Mouse (Mus musculus) heart, embryonic 10.5 days (tissue): ENCODE measurements around the gene Timm44. TPM values are rescaled to one million over a fixed set of nuclear protein-coding genes. Genes with fewer than 3 reads are reported as not detected.
A peak's percentile ranks its signal among the peaks of the same experiment; 100 is the strongest.

Source experiments
- DNase-seq: peaks from one replicate; pipeline ENCODE4 v3.0.0-alpha.2; 2017; ENCODE audit warnings: low spot score
- H3K27ac ChIP-seq: fragments of 300-500 bp; sonication (generic); 2 replicates; pipeline ENCODE4 v1.5.1; 2016; ENCODE audit warnings: mild to moderate bottlenecking
- H3K27me3 ChIP-seq: fragments of 300-500 bp; sonication (generic); 2 replicates; pipeline ENCODE4 v1.6.1; 2016; ENCODE audit warnings: mild to moderate bottlenecking; ENCODE audit not compliant: poor library complexity, insufficient read depth, severe bottlenecking
- H3K36me3 ChIP-seq: fragments of 300-500 bp; sonication (generic); 2 replicates; pipeline ENCODE4 v1.6.1; 2016; ENCODE audit warnings: mild to moderate bottlenecking, moderate library complexity
- H3K4me1 ChIP-seq: fragments of 300-500 bp; sonication (generic); 2 replicates; pipeline ENCODE4 v1.6.1; 2016; ENCODE audit warnings: mild to moderate bottlenecking
- H3K4me3 ChIP-seq: fragments of 300-500 bp; sonication (generic); 2 replicates; pipeline ENCODE4 v1.5.1; 2016; ENCODE audit warnings: mild to moderate bottlenecking, moderate library complexity
- H3K9me3 ChIP-seq: fragments of 300-500 bp; sonication (generic); 2 replicates; pipeline ENCODE4 v1.6.1; 2016; ENCODE audit warnings: mild to moderate bottlenecking, moderate library complexity
- WGBS: fragments of 180-500 bp; shearing (Covaris S2); methylation state at CpG from one replicate; pipeline ENCODE4 v1.1.7; 2016; 5-methylcytosine and 5-hydroxymethylcytosine counted together
- polyA plus RNA-seq: library from polyadenylated mRNA; unstranded; fragments of >200 nt; fragmentation: Nextera tagmentation; extraction: Ambion mirVana; gene quantifications from 2 replicates; pipeline ENCODE4 v1.2.1, GENCODE M21; 2016

Gene Timm44
- 70.2 and 72.0 TPM in 2 replicates for polyA plus RNA-seq

DNA sequence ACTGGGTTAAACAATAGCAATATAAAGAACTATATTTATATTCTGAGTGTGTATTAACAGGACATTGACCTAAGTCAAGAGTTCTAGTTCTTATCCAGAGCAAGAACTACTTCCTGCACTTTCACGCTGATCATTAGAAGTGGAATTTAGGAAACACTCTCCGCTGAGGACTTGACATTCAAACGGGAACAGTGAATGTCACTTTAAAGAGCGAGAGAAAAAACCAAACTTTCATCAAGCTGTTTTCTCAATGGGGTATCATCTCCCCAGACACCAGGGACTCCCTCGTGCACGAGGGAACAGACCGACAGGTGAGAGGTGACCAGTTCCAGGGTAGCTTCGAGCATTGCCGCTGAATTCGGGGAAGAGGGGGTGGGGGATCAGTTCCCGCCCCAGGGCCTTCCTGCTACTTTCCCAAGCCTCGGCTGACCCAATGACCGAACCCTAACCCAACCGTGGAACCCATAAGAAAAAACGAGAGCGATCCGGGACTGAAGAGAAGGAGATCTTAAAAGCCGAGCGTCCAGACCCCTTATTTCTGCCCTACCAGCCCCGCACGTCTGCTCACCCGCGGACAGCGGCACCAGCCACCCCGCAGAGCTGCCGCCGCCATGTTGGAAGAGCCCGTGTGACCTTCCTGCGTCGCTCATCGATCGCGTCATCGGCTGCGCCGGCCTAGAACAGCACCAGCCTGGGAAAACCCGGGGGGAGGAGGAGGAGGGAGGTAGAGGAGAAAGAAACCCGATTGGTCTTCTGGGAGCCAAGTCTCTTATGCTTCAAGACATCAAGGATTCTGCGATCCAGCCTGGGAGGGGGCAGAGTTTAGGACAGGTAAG is at the start of gene Timm44:
Timm44 (minus strand) TSS at position 639 of the 836 bp plus-strand sequence.
- Histone ChIP-seq H3K9me3 (no peaks in the 10 kb centered on the region), H3K27ac (peak within 1 kb of the TSS; percentile 93), H3K36me3 (peaks cover 32% of the 10 kb centered on the region), H3K4me1 (0 out of 2 replicates have a peak, but pooled peaks cover 10% of the 10 kb centered on the region), H3K27me3 (no peaks in the 10 kb centered on the region), H3K4me3 (peak within 1 kb of the TSS; percentile 81)
- under 1% methylated on average over 39 of the region's 39 CpGs for WGBS
- peak; percentile 97 for DNase-seq

DNA sequence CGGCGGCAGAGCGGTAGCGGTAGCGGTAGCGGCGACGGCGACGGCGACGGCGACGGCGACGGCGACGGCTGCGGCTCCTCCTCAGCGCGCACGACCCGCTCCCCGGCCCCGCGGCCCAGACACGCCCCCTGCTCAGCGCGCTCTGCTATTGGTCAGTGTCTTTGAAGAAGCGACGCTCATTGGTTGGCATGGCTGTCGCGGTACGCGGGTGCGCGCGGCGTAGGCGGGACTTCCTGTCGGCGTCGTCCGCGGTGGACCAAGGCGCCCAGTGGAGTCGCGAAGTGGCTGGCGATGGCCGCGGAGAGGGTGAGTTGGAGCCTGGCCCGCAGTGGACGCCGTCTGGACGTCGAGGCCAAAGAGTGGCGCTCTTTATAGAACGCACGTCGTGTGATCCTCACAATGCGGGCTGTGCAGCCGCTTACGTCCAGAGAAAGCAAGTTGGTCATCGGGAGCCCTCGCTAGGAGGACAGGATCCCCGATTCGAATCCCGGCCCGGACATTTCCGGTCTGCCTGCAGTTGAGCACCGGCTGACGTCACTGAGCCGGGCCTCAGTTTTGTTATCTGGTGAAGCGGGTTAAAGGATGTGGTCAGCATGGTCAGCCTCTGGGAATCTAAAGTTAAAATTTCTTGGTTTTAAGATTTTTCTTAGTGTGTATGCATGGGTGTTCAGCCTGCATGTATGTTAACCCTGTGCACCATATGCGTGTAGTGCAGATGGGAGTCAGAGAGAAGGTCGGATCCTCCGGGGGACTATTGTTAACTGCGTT is 49.5 kb upstream of the Timm44 start, which contains the start of the genes Ccl25 and Elavl1:
Ccl25 (plus strand) TSS at position 228 of the 768 bp plus-strand sequence.
Elavl1 (minus strand) TSS at position 431 of the 768 bp plus-strand sequence.
- DNase-seq: peak; percentile 98
- Histone ChIP-seq H3K27ac (peak within 1 kb of the TSS; percentile 98), H3K4me3 (peak within 1 kb of the TSS; percentile 97), H3K9me3 (no peaks in the 10 kb centered on the region), H3K27me3 (no peaks in the 10 kb centered on the region), H3K36me3 (peaks cover 53% of the 10 kb centered on the region), H3K4me1 (peaks cover 29% of the 10 kb centered on the region)
- under 1% methylated on average over 78 of the region's 78 CpGs for WGBS

DNA sequence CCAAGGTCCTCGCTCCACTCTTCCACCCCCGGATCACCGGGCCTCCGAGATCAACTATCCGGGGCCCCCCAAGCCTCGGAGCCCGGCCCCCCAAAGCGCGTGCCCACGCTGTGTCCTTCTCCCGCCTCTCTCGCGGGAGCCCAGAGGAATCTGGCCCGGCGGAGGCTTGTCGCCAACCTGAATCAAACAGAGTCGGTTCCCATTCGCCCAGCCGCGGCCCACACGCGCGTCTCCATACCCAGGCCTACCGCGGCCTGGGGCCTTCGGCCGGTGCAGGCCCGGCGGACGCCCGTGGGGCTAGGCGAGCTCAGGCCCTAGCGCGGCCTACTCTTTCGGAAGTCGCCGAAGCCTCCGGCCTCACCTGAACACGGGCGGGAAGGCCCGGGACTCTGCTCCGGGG is 48.8 kb upstream of the Timm44 start:
- Histone ChIP-seq H3K36me3 (peaks cover 52% of the 10 kb centered on the region), H3K9me3 (no peaks in the 10 kb centered on the region), H3K4me3 (peak overlapping the region; percentile 97), H3K27ac (peak overlapping the region; percentile 98), H3K27me3 (no peaks in the 10 kb centered on the region), H3K4me1 (peaks cover 29% of the 10 kb centered on the region)
- WGBS: under 1% methylated on average over 42 of the region's 42 CpGs
- DNase-seq: peak; percentile 82

DNA sequence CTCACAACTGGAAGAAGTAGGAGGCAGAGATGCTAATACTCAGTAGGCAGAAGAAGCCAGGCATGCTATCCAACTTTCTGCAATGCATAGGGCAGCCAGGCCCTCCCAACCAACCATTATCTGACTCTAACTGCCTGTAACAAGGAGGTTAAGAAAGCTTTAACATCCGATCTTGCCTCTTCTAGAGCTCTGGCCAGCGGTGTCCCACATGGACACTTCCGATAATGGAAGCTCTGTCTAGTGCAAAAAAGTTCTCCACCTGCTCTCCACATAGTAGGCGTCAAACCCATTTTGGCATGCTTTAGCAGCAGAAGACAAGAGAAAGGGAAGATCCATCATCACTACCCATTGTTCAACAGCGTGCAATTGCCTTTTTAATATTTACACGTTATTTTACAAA is 48.2 kb upstream of the Timm44 start:
- H3K4me1 ChIP-seq: peaks cover 29% of the 10 kb centered on the region
- peak overlapping the region; percentile 97 for H3K4me3 ChIP-seq
- WGBS: 4% methylated on average over 6 of the region's 6 CpGs
- H3K27ac ChIP-seq: peak overlapping the region; percentile 98
- DNase-seq: peak; percentile 71
- H3K36me3 ChIP-seq: peaks cover 48% of the 10 kb centered on the region
- no peaks in the 10 kb centered on the region for H3K9me3 ChIP-seq
- H3K27me3 ChIP-seq: no peaks in the 10 kb centered on the region

DNA sequence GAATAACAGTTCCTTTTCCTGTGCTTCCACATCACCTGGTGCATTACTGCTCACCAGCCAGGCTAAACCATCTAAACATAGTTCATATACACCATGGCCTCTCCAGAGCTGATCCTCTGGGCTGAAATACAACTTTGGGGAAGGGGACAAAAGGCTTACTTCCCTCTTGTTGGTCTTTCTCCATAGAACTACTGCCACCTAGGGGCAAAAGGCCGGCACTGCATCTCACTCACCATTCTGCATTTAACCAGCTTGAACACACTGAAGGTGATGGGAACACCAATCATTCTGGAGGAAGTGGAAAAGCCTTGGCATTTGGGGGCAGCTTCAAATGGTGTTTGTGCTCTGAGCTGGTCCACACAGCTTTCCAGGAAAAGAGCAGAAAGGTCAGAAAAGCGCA is 46.8 kb upstream of the Timm44 start:
- Histone ChIP-seq H3K4me1 (peaks cover 29% of the 10 kb centered on the region), H3K27ac (no peak overlapping the region), H3K4me3 (no peak overlapping the region), H3K36me3 (peaks cover 34% of the 10 kb centered on the region), H3K9me3 (no peaks in the 10 kb centered on the region), H3K27me3 (no peaks in the 10 kb centered on the region)
- 30% methylated on average over 2 of the region's 2 CpGs for WGBS
- peak; percentile 82 for DNase-seq

DNA sequence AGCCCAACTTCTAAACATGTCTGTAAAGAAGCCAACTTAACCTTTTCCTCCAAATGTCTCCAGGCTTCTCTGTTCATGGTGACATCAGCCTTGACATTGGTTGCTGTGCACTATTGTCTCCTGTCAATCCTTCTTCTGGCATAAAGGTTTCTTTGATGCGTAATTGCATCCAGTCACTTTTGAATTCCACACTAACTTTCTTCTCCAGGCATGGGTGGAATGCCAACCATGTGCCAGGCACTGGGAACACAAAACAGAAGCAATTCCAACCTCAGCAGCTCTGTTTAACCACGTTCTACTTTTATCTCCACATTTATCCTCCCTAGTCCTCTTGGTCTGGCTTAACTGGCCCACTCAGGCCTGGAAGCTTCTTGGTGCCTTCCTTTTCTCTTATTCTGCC is 45.3 kb upstream of the Timm44 start:
- no peak overlapping the region for H3K27ac ChIP-seq
- H3K9me3 ChIP-seq: no peaks in the 10 kb centered on the region
- H3K36me3 ChIP-seq: peaks cover 31% of the 10 kb centered on the region
- peaks cover 29% of the 10 kb centered on the region for H3K4me1 ChIP-seq
- WGBS: 56% methylated on average over 2 of the region's 2 CpGs
- no peak overlapping the region for H3K4me3 ChIP-seq
- no peaks in the 10 kb centered on the region for H3K27me3 ChIP-seq
- no peak for DNase-seq

DNA sequence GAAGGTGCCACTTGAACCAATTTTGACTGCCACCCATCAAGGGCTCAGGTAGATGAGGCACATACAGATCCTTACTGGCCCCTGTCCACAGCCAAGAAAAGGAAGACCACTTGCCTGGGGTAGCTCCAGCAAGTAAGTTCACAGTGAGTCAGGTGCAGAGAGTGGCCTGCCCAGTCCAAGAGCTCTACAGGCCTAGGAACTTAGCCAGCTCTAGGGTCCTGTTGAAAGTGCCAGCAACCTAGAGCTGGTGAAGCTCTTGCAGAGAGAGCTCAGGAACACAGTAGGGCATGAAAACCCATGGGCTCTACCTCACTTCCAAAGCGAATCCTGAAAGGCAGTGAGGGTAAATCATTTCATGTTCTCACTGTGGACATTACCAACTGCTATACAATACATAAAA is 44.7 kb upstream of the Timm44 start:
- Histone ChIP-seq H3K27ac (no peak overlapping the region), H3K36me3 (peaks cover 31% of the 10 kb centered on the region), H3K9me3 (no peaks in the 10 kb centered on the region), H3K27me3 (no peaks in the 10 kb centered on the region), H3K4me1 (peaks cover 26% of the 10 kb centered on the region), H3K4me3 (no peak overlapping the region)
- peak; percentile 76 for DNase-seq
- 96% methylated on average over 1 of the region's 1 CpGs for WGBS

DNA sequence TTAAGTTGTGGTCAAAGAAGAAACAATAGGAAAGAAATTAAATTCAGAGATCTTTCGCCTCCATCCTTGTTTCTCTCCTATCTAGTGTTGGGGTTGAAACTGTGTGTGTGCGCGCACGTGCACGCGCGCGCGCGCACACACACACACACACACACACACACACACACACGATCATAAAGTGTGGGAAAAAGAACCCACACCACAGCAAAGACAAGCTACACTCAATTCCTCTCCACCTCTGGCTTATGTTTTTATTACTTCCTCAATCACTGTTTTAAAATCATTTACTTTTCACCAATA is 43.8 kb upstream of the Timm44 start:
- Histone ChIP-seq H3K36me3 (peaks cover 31% of the 10 kb centered on the region), H3K27me3 (no peaks in the 10 kb centered on the region), H3K9me3 (no peaks in the 10 kb centered on the region), H3K27ac (no peak overlapping the region), H3K4me3 (no peak overlapping the region), H3K4me1 (peaks cover 26% of the 10 kb centered on the region)
- WGBS: 94% methylated on average over 11 of the region's 11 CpGs
- DNase-seq: no peak

DNA sequence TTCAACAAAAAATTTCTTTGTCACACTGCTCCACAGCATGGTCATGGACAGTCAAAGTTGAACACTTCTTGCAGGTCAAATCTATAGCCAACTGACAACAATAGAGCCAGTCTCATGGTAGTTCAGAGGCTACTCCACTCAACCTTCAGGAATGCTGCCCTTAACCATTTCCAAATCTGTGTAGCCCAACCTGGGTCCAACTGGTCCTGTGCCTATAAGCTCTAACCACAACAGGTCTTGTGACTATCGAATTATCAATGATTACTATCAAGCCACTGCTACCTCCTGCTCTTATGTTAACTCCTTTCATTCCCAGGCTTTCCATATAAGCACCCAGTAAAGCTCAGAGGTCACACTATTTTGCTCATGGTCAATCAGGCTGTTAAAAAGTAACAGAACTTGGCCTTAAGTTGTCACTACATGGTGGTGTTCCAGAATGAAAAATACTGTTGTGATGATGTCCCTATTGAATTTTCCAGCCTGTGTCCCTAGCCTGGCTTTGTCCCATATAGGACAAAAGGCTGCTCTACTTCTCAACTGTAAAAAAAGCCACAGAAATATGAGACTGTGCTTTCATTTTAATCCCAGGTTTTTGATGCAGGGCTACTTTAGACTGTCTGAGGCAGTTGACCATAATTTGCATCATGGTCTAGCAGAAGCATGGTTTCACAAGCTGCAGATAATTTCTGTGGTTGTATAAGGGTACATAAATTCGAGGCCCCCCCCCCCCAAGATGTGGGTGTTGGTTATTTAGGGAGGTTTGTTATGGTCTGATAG is 43.3 kb upstream of the Timm44 start:
- H3K4me1 ChIP-seq: peaks cover 26% of the 10 kb centered on the region
- no peaks in the 10 kb centered on the region for H3K9me3 ChIP-seq
- no peak for DNase-seq
- no peaks in the 10 kb centered on the region for H3K27me3 ChIP-seq
- H3K27ac ChIP-seq: no peak overlapping the region
- no peak overlapping the region for H3K4me3 ChIP-seq
- 84% methylated on average over 2 of the region's 2 CpGs for WGBS
- peaks cover 31% of the 10 kb centered on the region for H3K36me3 ChIP-seq

DNA sequence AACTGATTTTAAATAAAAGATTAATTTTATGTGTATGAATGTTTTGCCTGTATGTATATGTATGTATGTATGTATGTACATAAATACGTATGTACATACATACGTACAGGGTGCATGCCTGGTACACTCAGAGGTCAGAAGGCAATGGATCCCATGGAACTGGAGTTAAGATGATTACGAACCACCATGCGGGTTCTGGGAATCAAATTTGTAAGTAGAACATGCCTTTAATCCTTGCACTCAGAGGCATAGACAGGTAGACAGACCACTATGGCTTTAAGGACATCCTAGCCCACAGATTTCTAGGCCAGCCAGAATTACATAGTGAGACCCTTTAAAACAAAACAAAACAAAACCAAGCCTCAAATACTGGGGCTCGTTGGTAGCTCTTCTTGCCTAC is 42.4 kb upstream of the Timm44 start:
- Histone ChIP-seq H3K4me3 (no peak overlapping the region), H3K9me3 (no peaks in the 10 kb centered on the region), H3K36me3 (peaks cover 31% of the 10 kb centered on the region)

DNA sequence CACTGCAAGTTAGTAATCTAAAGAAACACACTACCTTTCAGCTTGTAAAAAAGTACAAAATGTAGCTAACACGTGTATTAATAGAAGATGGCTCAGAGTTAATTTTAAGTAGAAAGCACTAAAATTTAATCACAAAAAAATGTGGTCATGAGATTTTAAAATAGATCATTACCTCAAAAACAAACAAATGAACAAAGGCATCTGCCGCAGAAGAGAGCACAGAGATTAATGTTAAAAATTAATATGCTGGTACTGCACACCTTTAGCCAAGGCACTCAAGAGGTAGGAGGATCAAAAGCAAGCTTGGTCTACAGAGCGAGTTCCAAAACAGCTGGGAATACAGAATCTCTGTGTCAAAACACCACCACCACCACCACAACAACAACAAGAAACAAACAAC is 39.1 kb upstream of the Timm44 start:
- Histone ChIP-seq H3K27me3 (no peaks in the 10 kb centered on the region), H3K9me3 (no peaks in the 10 kb centered on the region), H3K4me1 (no peaks in the 10 kb centered on the region), H3K4me3 (no peak overlapping the region), H3K36me3 (peaks cover 27% of the 10 kb centered on the region), H3K27ac (no peak overlapping the region)
- 93% methylated on average over 3 of the region's 3 CpGs for WGBS
- no peak for DNase-seq

More for the DNA sequence above, 42.4 kb upstream of the Timm44 start:
- H3K4me1 ChIP-seq: peaks cover 17% of the 10 kb centered on the region
- H3K27ac ChIP-seq: no peak overlapping the region
- WGBS: 93% methylated on average over 5 of the region's 5 CpGs
- no peak for DNase-seq
- no peaks in the 10 kb centered on the region for H3K27me3 ChIP-seq

DNA sequence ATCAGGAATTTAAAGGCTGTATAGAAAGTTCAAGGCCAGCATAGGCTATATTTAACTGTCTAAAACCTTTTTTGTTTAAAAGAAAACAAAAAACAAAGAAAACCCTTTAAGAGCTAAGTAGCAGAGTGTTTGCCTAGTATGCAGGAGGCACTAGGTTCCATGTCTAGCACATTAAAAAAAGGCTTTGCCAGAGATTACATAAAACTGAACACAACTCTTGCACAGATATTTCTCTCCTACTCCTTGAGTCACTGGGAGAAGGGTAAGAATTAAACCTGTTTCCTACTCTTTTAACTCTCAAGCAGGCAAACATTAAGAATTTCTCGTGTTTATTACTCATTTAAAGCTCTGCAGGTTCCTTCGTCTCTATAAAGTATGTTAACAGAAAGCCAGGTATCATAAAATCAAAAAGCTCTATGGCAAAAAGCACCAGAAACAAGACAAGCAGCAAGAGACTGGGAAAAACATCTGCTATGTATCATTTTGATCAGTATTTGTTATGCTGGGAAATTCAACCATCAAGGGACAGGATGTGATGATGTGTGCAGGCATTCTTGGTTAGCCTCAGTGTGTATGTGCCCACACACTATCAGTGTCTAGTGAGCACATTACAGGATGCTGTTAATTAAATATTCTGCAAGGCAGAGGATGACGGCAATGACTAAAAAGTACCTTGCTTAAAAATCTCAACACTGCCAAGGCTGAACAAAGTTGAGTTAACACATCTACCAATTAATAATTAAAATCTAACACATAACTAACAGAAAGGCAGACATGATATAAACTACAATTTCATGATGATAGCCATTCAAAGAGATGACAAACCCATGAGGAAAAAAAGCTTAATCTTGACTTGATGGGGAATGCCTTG is 37.8 kb upstream of the Timm44 start:
- H3K27ac ChIP-seq: no peak overlapping the region
- no peaks in the 10 kb centered on the region for H3K4me1 ChIP-seq
- H3K4me3 ChIP-seq: no peak overlapping the region
- H3K36me3 ChIP-seq: peaks cover 37% of the 10 kb centered on the region
- DNase-seq: no peak
- no peaks in the 10 kb centered on the region for H3K9me3 ChIP-seq
- no peaks in the 10 kb centered on the region for H3K27me3 ChIP-seq
- WGBS: 85% methylated on average over 3 of the region's 3 CpGs
